Mouse (Mus musculus) megakaryocyte, embryonic 14.5 days (primary cell): ENCODE measurements around the gene Smyd3. TPM values are rescaled to one million over a fixed set of nuclear protein-coding genes. Genes with fewer than 3 reads are reported as not detected.
A peak's percentile ranks its signal among the peaks of the same experiment; 100 is the strongest.

ENCODE experiments used
- H3K27me3 ChIP-seq: replicated peaks from 2 replicates; pipeline ENCODE3; 2012; ENCODE audit warnings: inconsistent platforms
- H3K36me3 ChIP-seq: replicated peaks from 2 replicates; pipeline ENCODE3; 2012; ENCODE audit warnings: low read length, inconsistent platforms, mixed read lengths
- H3K4me1 ChIP-seq: 2 replicates; pipeline ENCODE4 v1.6.1; 2012; ENCODE audit warnings: inconsistent platforms
- H3K4me3 ChIP-seq: replicated peaks from 2 replicates; pipeline ENCODE3; 2012; ENCODE audit warnings: moderate library complexity, mild to moderate bottlenecking, inconsistent platforms
- H3K9me3 ChIP-seq: 2 replicates; pipeline ENCODE4 v1.6.1; 2012; ENCODE audit warnings: inconsistent platforms
- FLI1 ChIP-seq: IDR thresholded peaks from 2 replicates; pipeline ENCODE4 v1.6.1; 2012; ENCODE audit warnings: low read length, inconsistent platforms, mixed read lengths
- GATA1 ChIP-seq: IDR thresholded peaks from 3 replicates; pipeline ENCODE4 v1.6.1; 2012; ENCODE audit warnings: mixed read lengths, low read length, inconsistent platforms, borderline replicate concordance
- polyA plus RNA-seq: library from polyadenylated mRNA; stranded (reverse); fragments of >175 nt; gene quantifications from 2 replicates; pipeline ENCODE4 v1.2.3, GENCODE M21; 2012; ENCODE audit warnings: low replicate concordance; ENCODE audit not compliant: insufficient read depth

The Smyd3 gene
- polyA plus RNA-seq, 1 experiment: 2.4 TPM

- Histone ChIP-seq H3K4me1 (peaks cover 8% of the 10 kb centered on the region; the same call in 1 of the 2 replicates), H3K27me3 (no peaks in the 10 kb centered on the region), H3K9me3 (peaks cover 3% of the 10 kb centered on the region; the same call in 1 of the 2 replicates), H3K4me3 (no peak overlapping the region), H3K36me3 (no peaks in the 10 kb centered on the region)
- TF ChIP-seq FLI1 (no peak), GATA1 (no peak)
These were observed 265.2 kb downstream of the Smyd3 start for GRCm38 (mm10) chr1:179252611-179253010.

GRCm38 (mm10) chr1:179250388-179250787 is 267.5 kb downstream of the Smyd3 start:
- Histone ChIP-seq H3K9me3 (no peaks in the 10 kb centered on the region), H3K4me1 (peaks cover 8% of the 10 kb centered on the region; the same call in 1 of the 2 replicates), H3K27me3 (no peaks in the 10 kb centered on the region), H3K36me3 (no peaks in the 10 kb centered on the region), H3K4me3 (no peak overlapping the region)
- TF ChIP-seq FLI1 (no peak), GATA1 (no peak)

GRCm38 (mm10) chr1:179243554-179243953 is 274.3 kb downstream of the Smyd3 start:
- no peaks in the 10 kb centered on the region for H3K27me3 ChIP-seq
- TF ChIP-seq FLI1: no peak
- no peak for TF ChIP-seq GATA1
- H3K4me3 ChIP-seq: no peak overlapping the region
- H3K4me1 ChIP-seq: peaks cover 4% of the 10 kb centered on the region; the same call in 1 of the 2 replicates
- H3K9me3 ChIP-seq: 0 out of 2 replicates have a peak, but pooled peaks cover 6% of the 10 kb centered on the region
- no peaks in the 10 kb centered on the region for H3K36me3 ChIP-seq

GRCm38 (mm10) chr1:179240663-179241279 is 277.1 kb downstream of the Smyd3 start:
- Histone ChIP-seq H3K9me3 (0 out of 2 replicates have a peak, but pooled peaks cover 6% of the 10 kb centered on the region), H3K27me3 (no peaks in the 10 kb centered on the region), H3K4me3 (no peak overlapping the region), H3K4me1 (no peaks in the 10 kb centered on the region), H3K36me3 (no peaks in the 10 kb centered on the region)
- TF ChIP-seq GATA1 (no peak), FLI1 (no peak)

GRCm38 (mm10) chr1:179238639-179239038 is 279.2 kb downstream of the Smyd3 start:
- Histone ChIP-seq H3K27me3 (no peaks in the 10 kb centered on the region), H3K4me3 (peak overlapping the region; percentile 60)
- TF ChIP-seq FLI1 (no peak), GATA1 (no peak)

GRCm38 (mm10) chr1:179237989-179238388 is 279.9 kb downstream of the Smyd3 start:
- H3K9me3 ChIP-seq: 0 out of 2 replicates have a peak, but pooled peaks cover 9% of the 10 kb centered on the region
- no peaks in the 10 kb centered on the region for H3K27me3 ChIP-seq
- H3K36me3 ChIP-seq: no peaks in the 10 kb centered on the region
- no peak overlapping the region for H3K4me3 ChIP-seq
- TF ChIP-seq FLI1 (no peak), GATA1 (no peak)
- no peaks in the 10 kb centered on the region for H3K4me1 ChIP-seq

More at GRCm38 (mm10) chr1:179238639-179239038, 279.2 kb downstream of the Smyd3 start:
- Histone ChIP-seq H3K36me3 (no peaks in the 10 kb centered on the region), H3K9me3 (0 out of 2 replicates have a peak, but pooled peaks cover 9% of the 10 kb centered on the region), H3K4me1 (no peaks in the 10 kb centered on the region)

- Histone ChIP-seq H3K27me3 (no peaks in the 10 kb centered on the region), H3K4me3 (no peak overlapping the region), H3K9me3 (0 out of 2 replicates have a peak, but pooled peaks cover 9% of the 10 kb centered on the region), H3K4me1 (peaks cover 5% of the 10 kb centered on the region), H3K36me3 (no peaks in the 10 kb centered on the region)
- no peak for TF ChIP-seq GATA1
- TF ChIP-seq FLI1: no peak
These were observed 281.5 kb downstream of the Smyd3 start for GRCm38 (mm10) chr1:179236217-179236840.

- Histone ChIP-seq H3K9me3 (0 out of 2 replicates have a peak, but pooled peaks cover 3% of the 10 kb centered on the region), H3K36me3 (no peaks in the 10 kb centered on the region)
- no peak for TF ChIP-seq FLI1
- TF ChIP-seq GATA1: no peak
These were observed 285.8 kb downstream of the Smyd3 start for GRCm38 (mm10) chr1:179231777-179232661.

GRCm38 (mm10) chr1:179229515-179229914 is 288.3 kb downstream of the Smyd3 start:
- Histone ChIP-seq H3K36me3 (no peaks in the 10 kb centered on the region), H3K27me3 (no peaks in the 10 kb centered on the region), H3K4me3 (no peak overlapping the region), H3K4me1 (peaks cover 16% of the 10 kb centered on the region), H3K9me3 (no peaks in the 10 kb centered on the region)
- TF ChIP-seq GATA1: no peak

More at GRCm38 (mm10) chr1:179231777-179232661, 285.8 kb downstream of the Smyd3 start:
- no peak overlapping the region for H3K4me3 ChIP-seq
- H3K27me3 ChIP-seq: no peaks in the 10 kb centered on the region
- H3K4me1 ChIP-seq: peaks cover 16% of the 10 kb centered on the region
